Mouse (Mus musculus) bone marrow, adult 2 months (tissue): Measurements from ENCODE around the gene Gm1123.

Source experiments
- CTCF ChIP-seq: fragments of 200-500 bp; IDR thresholded peaks from 2 replicates; pipeline ENCODE4 v1.5.1; 2011; ENCODE audit warnings: low read length, control low read depth; ENCODE audit not compliant: control insufficient read depth, insufficient read depth
- POLR2A ChIP-seq: fragments of 200-500 bp; IDR thresholded peaks from 2 replicates; pipeline ENCODE4 v1.6.1; 2011; ENCODE audit warnings: low read depth, mild to moderate bottlenecking, control low read depth, low read length, borderline replicate concordance; ENCODE audit not compliant: control insufficient read depth

- no peak for TF ChIP-seq POLR2A
- TF ChIP-seq CTCF = no peak
Observed at GRCm38 (mm10) chr9:99009069-99009897, 26.2 kb downstream of the Gm1123 start.
